Mouse (Mus musculus): ENCODE data around the gene Miga2.

Gene Miga2

DNA sequence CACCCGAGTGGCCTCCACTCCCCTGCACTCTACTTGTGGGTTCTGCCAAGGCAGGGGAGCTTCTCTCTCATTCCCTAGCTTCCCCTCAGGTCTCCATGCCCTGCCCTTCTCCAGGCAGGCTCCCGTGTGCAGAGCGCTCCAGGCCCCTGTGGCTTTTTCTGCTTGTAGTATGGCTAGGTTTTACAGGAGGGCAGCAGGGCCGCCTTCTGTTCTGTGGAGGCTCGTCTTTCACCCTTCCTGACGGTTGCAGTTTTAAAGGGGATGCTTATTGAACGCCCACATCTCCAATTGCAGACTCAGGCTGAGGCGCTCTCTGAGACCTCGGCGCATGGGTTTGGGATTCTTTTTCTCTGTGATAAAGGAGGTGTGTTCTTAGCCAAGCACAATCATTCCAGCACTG is 55.1 kb downstream of the Miga2 start:
- DNase-seq (ENCODE audit: low read depth, low spot score) = no peak

DNA sequence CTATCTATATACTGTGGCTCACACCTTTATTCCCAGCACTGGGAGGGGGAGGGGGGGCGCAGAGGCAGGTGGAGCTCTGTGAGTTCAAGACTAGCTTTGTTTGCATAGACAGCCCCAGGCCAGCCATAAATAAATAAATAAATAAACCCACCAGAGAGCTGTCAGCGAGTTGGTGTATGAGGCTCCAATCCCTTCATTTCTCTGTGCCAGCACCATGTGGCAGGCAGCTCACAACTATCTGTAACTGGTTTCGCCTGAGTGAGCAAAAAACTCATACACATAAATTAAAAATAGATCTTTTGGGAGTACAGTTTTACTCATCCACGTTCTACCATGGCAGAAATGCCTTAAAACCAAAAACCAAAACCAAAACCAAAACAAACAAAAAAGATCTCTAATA is 57.4 kb downstream of the Miga2 start:
- DNase-seq (ENCODE audit: low read depth, low spot score) = peak; percentile 39

DNA sequence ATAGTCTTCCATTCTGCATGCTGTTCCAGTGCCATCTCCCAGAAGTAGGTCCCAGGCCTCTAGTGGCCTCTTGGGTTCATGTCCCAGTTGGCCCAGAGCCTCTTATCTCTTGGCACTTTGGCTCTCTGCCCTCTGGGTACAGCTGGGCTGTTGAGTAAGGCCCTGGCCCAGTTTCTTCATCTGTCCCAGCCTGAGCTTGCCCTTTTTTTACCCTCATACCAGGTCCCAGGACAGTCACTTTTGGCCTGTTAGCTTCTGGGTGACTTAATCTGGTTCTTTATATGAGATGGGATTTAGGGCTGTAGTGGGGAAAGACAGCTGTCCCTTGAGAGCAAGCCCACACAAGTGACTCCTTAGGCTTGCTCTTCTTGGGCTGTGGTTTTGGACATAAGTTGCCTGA is 65.1 kb downstream of the Miga2 start:
- no peak for DNase-seq (ENCODE audit: low read depth, low spot score)

Measured in A20 (cell line).